Mouse (Mus musculus) embryonic facial prominence, embryonic 11.5 days (tissue): Measurements from ENCODE around the gene Spock1. TPM values are rescaled to one million over a fixed set of nuclear protein-coding genes. Genes with fewer than 3 reads are reported as not detected.
A peak's percentile ranks its signal among the peaks of the same experiment; 100 is the strongest.

Experiments
- ATAC-seq: fragments of 200-750 bp; cut with Nextera tagmentation; replicated peaks from 2 replicates; pipeline ENCODE4 v1.8.0; 2017; ENCODE audit warnings: low read depth; ENCODE audit not compliant: insufficient number of reproducible peaks, low FRiP score, low TSS enrichment
- DNase-seq: peaks from one replicate; pipeline ENCODE4 v3.0.0-alpha.2; 2015; ENCODE audit warnings: low spot score
- H3K27ac ChIP-seq: fragments of 300-500 bp; sonication (generic); replicated peaks from 2 replicates; pipeline ENCODE4 v1.5.1; 2014; ENCODE audit warnings: mild to moderate bottlenecking, low read depth, low read length, control low read depth
- H3K27me3 ChIP-seq: fragments of 300-500 bp; sonication (generic); 2 replicates; pipeline ENCODE4 v1.6.1; 2014; ENCODE audit warnings: mild to moderate bottlenecking, low read length, moderate library complexity, mixed read lengths; ENCODE audit not compliant: control insufficient read depth, insufficient read depth
- H3K36me3 ChIP-seq: fragments of 300-500 bp; sonication (generic); replicated peaks from 2 replicates; pipeline ENCODE4 v1.6.1; 2014; ENCODE audit warnings: low read depth, mild to moderate bottlenecking, low read length, moderate library complexity, mixed read lengths; ENCODE audit not compliant: control insufficient read depth, insufficient read depth
- H3K4me1 ChIP-seq: fragments of 300-500 bp; sonication (generic); 2 replicates; pipeline ENCODE4 v1.6.1; 2014; ENCODE audit warnings: low read length, mixed read lengths; ENCODE audit not compliant: control insufficient read depth, insufficient read depth
- H3K4me2 ChIP-seq: fragments of 300-500 bp; sonication (generic); 2 replicates; pipeline ENCODE4 v1.6.1; 2014; ENCODE audit warnings: low read depth, mild to moderate bottlenecking, control low read depth, low read length, moderate library complexity
- H3K4me3 ChIP-seq: fragments of 300-500 bp; sonication (generic); 2 replicates; pipeline ENCODE4 v1.5.1; 2014; ENCODE audit warnings: low read depth, low read length, control low read depth
- H3K9ac ChIP-seq: fragments of 300-500 bp; sonication (generic); replicated peaks from 2 replicates; pipeline ENCODE4 v1.6.1; 2014; ENCODE audit warnings: mild to moderate bottlenecking, control low read depth, low read length
- H3K9me3 ChIP-seq: fragments of 300-500 bp; sonication (generic); replicated peaks from 2 replicates; pipeline ENCODE4 v1.6.1; 2016; ENCODE audit warnings: mild to moderate bottlenecking, low read length, inconsistent platforms, mixed read lengths; ENCODE audit not compliant: control insufficient read depth
- WGBS: fragments of 180-500 bp; shearing (Covaris S2); extraction: QIAGEN DNeasy Blood & Tissue Kit; methylation state at CpG from one replicate; pipeline ENCODE4 v1.1.7; 2014; 5-methylcytosine and 5-hydroxymethylcytosine counted together
- polyA plus RNA-seq: library from polyadenylated mRNA; unstranded; fragments of >200 nt; fragmentation: Nextera tagmentation; extraction: Ambion mirVana; gene quantifications from 2 replicates; pipeline ENCODE4 v1.2.1, GENCODE M21; 2014

Gene Spock1
- polyA plus RNA-seq: 7.6 and 8.5 TPM in 2 replicates

- peak within 1 kb of the TSS; percentile 39 for H3K9ac ChIP-seq
- no peaks in the 10 kb centered on the region for H3K9me3 ChIP-seq
- peak within 1 kb of the TSS; percentile 83 for H3K4me2 ChIP-seq
- H3K36me3 ChIP-seq: no peaks in the 10 kb centered on the region
- ATAC-seq: peak; percentile 69; the same call in 1 of the 2 replicates
- peaks cover 23% of the 10 kb centered on the region for H3K27me3 ChIP-seq
- H3K27ac ChIP-seq: no peak within 1 kb of the TSS
- WGBS: under 1% methylated on average over 31 of the region's 32 CpGs
- peak within 1 kb of the TSS; percentile 42 for H3K4me3 ChIP-seq
- H3K4me1 ChIP-seq: peaks cover 5% of the 10 kb centered on the region; the same call in 1 of the 2 replicates
- DNase-seq: peak; percentile 94
Measured at GRCm38 (mm10) chr13:57908266-57908582, at the start of gene Spock1. Gene Spock1 (minus strand): TSS chr13:57908332.

GRCm38 (mm10) chr13:57950091-57950490, 42.0 kb upstream of the Spock1 start:
- ATAC-seq: no peak
- no peak overlapping the region for H3K4me3 ChIP-seq
- 84% methylated on average over 12 of the region's 12 CpGs for WGBS

GRCm38 (mm10) chr13:57949513-57949912, 41.4 kb upstream of the Spock1 start:
- H3K4me1 ChIP-seq: no peaks in the 10 kb centered on the region
- H3K4me2 ChIP-seq: no peak overlapping the region
- no peaks in the 10 kb centered on the region for H3K27me3 ChIP-seq
- no peak overlapping the region for H3K27ac ChIP-seq
- DNase-seq: no peak
- no peak overlapping the region for H3K4me3 ChIP-seq
- no peaks in the 10 kb centered on the region for H3K9me3 ChIP-seq
- no peaks in the 10 kb centered on the region for H3K36me3 ChIP-seq
- H3K9ac ChIP-seq: no peak overlapping the region
- WGBS: 95% methylated on average over 4 of the region's 4 CpGs
- ATAC-seq: no peak

More at GRCm38 (mm10) chr13:57950091-57950490, 42.0 kb upstream of the Spock1 start:
- Histone ChIP-seq H3K36me3 (no peaks in the 10 kb centered on the region), H3K27ac (no peak overlapping the region), H3K9ac (no peak overlapping the region), H3K27me3 (no peaks in the 10 kb centered on the region), H3K9me3 (no peaks in the 10 kb centered on the region), H3K4me2 (no peak overlapping the region), H3K4me1 (no peaks in the 10 kb centered on the region)
- DNase-seq: no peak

GRCm38 (mm10) chr13:57945197-57945596, 37.1 kb upstream of the Spock1 start:
- Histone ChIP-seq H3K9me3 (no peaks in the 10 kb centered on the region), H3K27ac (no peak overlapping the region), H3K36me3 (no peaks in the 10 kb centered on the region), H3K4me3 (no peak overlapping the region), H3K4me2 (no peak overlapping the region), H3K27me3 (no peaks in the 10 kb centered on the region), H3K4me1 (no peaks in the 10 kb centered on the region), H3K9ac (no peak overlapping the region)
- ATAC-seq (no peak), DNase-seq (peak; percentile 35)
- WGBS: 29% methylated on average over 11 of the region's 11 CpGs

GRCm38 (mm10) chr13:57944434-57944833, 36.3 kb upstream of the Spock1 start:
- H3K27ac ChIP-seq: no peak overlapping the region
- H3K9ac ChIP-seq: no peak overlapping the region
- 75% methylated on average over 5 of the region's 5 CpGs for WGBS
- H3K36me3 ChIP-seq: no peaks in the 10 kb centered on the region
- no peak for DNase-seq
- no peak overlapping the region for H3K4me3 ChIP-seq
- H3K4me1 ChIP-seq: no peaks in the 10 kb centered on the region
- H3K9me3 ChIP-seq: no peaks in the 10 kb centered on the region
- ATAC-seq: no peak
- no peak overlapping the region for H3K4me2 ChIP-seq
- H3K27me3 ChIP-seq: no peaks in the 10 kb centered on the region

- no peak overlapping the region for H3K4me2 ChIP-seq
- H3K4me1 ChIP-seq: no peaks in the 10 kb centered on the region
- H3K9me3 ChIP-seq: no peaks in the 10 kb centered on the region
- DNase-seq (no peak), ATAC-seq (no peak)
- H3K27ac ChIP-seq: no peak overlapping the region
- H3K9ac ChIP-seq: no peak overlapping the region
- no peak overlapping the region for H3K4me3 ChIP-seq
- H3K36me3 ChIP-seq: no peaks in the 10 kb centered on the region
- H3K27me3 ChIP-seq: no peaks in the 10 kb centered on the region
Measured at GRCm38 (mm10) chr13:57943900-57944299, 35.8 kb upstream of the Spock1 start.

- no peaks in the 10 kb centered on the region for H3K4me1 ChIP-seq
- H3K4me3 ChIP-seq: no peak overlapping the region
- no peaks in the 10 kb centered on the region for H3K36me3 ChIP-seq
- no peak overlapping the region for H3K9ac ChIP-seq
- no peaks in the 10 kb centered on the region for H3K27me3 ChIP-seq
- ATAC-seq: no peak
- DNase-seq: no peak
- H3K9me3 ChIP-seq: no peaks in the 10 kb centered on the region
- no peak overlapping the region for H3K4me2 ChIP-seq
- H3K27ac ChIP-seq: no peak overlapping the region
- 81% methylated on average over 4 of the region's 4 CpGs for WGBS
Measured at GRCm38 (mm10) chr13:57937463-57938229, 29.5 kb upstream of the Spock1 start.

GRCm38 (mm10) chr13:57931998-57932397, 23.9 kb upstream of the Spock1 start:
- 95% methylated on average over 9 of the region's 9 CpGs for WGBS
- no peak overlapping the region for H3K4me3 ChIP-seq
- H3K4me1 ChIP-seq: peaks cover 3% of the 10 kb centered on the region; the same call in 1 of the 2 replicates
- H3K9me3 ChIP-seq: no peaks in the 10 kb centered on the region
- no peak overlapping the region for H3K27ac ChIP-seq
- H3K27me3 ChIP-seq: no peaks in the 10 kb centered on the region
- H3K4me2 ChIP-seq: no peak overlapping the region
- no peaks in the 10 kb centered on the region for H3K36me3 ChIP-seq
- ATAC-seq (no peak), DNase-seq (no peak)
- H3K9ac ChIP-seq: no peak overlapping the region
